Mouse (Mus musculus) olfactory bulb, adult 2 months (tissue): ENCODE measurements around the gene Plekhh3.

Experiments
- CTCF ChIP-seq: fragments of 200-500 bp; IDR thresholded peaks from 2 replicates; pipeline ENCODE4 v1.5.1; 2012; ENCODE audit warnings: low read depth, mild to moderate bottlenecking, low read length, moderate library complexity; ENCODE audit not compliant: insufficient read depth
- POLR2A ChIP-seq: fragments of 200-500 bp; IDR thresholded peaks from 2 replicates; pipeline ENCODE4 v1.6.1; 2012; ENCODE audit warnings: mild to moderate bottlenecking, low read depth, low read length, moderate library complexity; ENCODE audit not compliant: insufficient read depth

DNA sequence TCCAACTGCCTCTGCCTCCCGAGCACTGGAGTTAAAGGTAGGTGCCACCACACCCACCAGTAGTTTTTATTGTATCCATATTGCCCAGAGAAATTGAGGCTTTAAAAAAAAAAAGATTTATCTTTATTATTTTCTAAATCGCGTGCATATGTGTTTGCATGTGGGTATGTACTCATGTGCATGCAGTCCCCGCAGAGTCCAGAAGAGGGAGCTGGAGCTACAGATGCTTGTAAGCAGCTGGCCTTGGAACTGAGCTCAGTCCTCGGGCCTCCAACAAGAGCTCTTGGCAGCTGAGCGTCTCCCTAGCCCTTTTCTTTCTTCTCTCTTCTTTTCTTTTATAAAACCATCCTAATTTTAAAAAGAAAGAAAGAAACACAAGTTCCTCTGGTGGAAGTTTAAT is 39.5 kb downstream of the Plekhh3 start:
- TF ChIP-seq CTCF (no peak), POLR2A (no peak)
